In genomic region chr11:32297866-32298531, GRCm38 (mm10) we compare ENCODE assay signal across 38 mouse cellular contexts. TPM values are rescaled to one million over a fixed set of nuclear protein-coding genes. Genes with fewer than 3 reads are reported as not detected.
DNase-seq lines count a peak whose midpoint lies in the region; ATAC-seq lines count a peak whose summit lies in the region.
"Had no signal": no experiment of that assay in that cellular context is flagged by ENCODE, and none has a peak within 500 bp of the region (broad histone marks: within the 10 kb centered on the region; RNA-seq: fewer than 3 reads in every experiment).

No protein-coding gene starts in this region.

- no peak overlapping the region for H3K9ac ChIP-seq in heart, embryonic 13.5 days
- peak overlapping the region; percentile 80 for H3K9ac ChIP-seq in liver, embryonic 13.5 days
- H3K9ac ChIP-seq: embryonic facial prominence, embryonic 12.5 days; forebrain, embryonic 12.5 days; hindbrain, embryonic 14.5 days; lung, embryonic 14.5 days; midbrain, embryonic 15.5 days; neural tube, embryonic 15.5 days had no signal

- no peak for DNase-seq in heart, postnatal 10 days
- no peak for DNase-seq in liver, embryonic 13.5 days
- DNase-seq in lung, postnatal 14 days: no peak
- DNase-seq in kidney, adult 8-10 months: no peak
- no peak for DNase-seq in left cerebral cortex, adult 9 months (ENCODE audit: low spot score in 2 of 2)
- DNase-seq: adrenal gland, adult 2 months; adrenal gland, postnatal 36 days; cerebellum, adult 11 months; cerebellum, adult 9-11 months; embryo, embryonic 11 days; gastrocnemius, postnatal 25 days; heart, adult 11 months; kidney, adult 18-20 months; kidney, postnatal 36 days; left cerebral cortex, postnatal 4 days; lung, embryonic 14.5 days; right cerebral cortex, postnatal 25 days; spleen, adult 18-20 months; thymus, adult 2 months had no signal

- H3K4me2 ChIP-seq in heart, embryonic 13.5 days: peak overlapping the region; percentile 20; the same call in 1 of the 2 replicates
- H3K4me2 ChIP-seq in liver, embryonic 13.5 days: peak overlapping the region; percentile 45
- H3K4me2 ChIP-seq: embryonic facial prominence, embryonic 12.5 days; forebrain, embryonic 12.5 days; hindbrain, embryonic 14.5 days; lung, embryonic 14.5 days; midbrain, embryonic 15.5 days; neural tube, embryonic 15.5 days had no signal

- peak overlapping the region; percentile 29 for H3K4me3 ChIP-seq in heart, embryonic 13.5 days
- peak overlapping the region; percentile 65 for H3K4me3 ChIP-seq in erythroblast, embryonic 14.5 days (replicated peaks)
- peak overlapping the region; percentile 63 for H3K4me3 ChIP-seq in liver, embryonic 13.5 days (replicated peaks)
- H3K4me3 ChIP-seq: embryonic facial prominence, embryonic 12.5 days; forebrain, embryonic 12.5 days; heart, embryonic 10.5 days; layer of hippocampus, adult 2 months; midbrain, embryonic 10.5 days; midbrain, embryonic 15.5 days; neural tube, embryonic 15.5 days had no signal

- H3K27ac ChIP-seq in heart, embryonic 13.5 days (replicated peaks): no peak overlapping the region; the same call in 1 of the 2 replicates
- peak overlapping the region; percentile 97 for H3K27ac ChIP-seq in liver, embryonic 13.5 days
- H3K27ac ChIP-seq: embryonic facial prominence, embryonic 12.5 days; forebrain, embryonic 12.5 days; heart, embryonic 10.5 days; hindbrain, embryonic 14.5 days; layer of hippocampus, adult 2 months; midbrain, embryonic 10.5 days; midbrain, embryonic 15.5 days; neural tube, embryonic 15.5 days had no signal

- peaks cover 48% of the 10 kb centered on the region for H3K27me3 ChIP-seq in heart, embryonic 13.5 days (replicated peaks)
- H3K27me3 ChIP-seq in erythroblast, embryonic 14.5 days (ENCODE audit: control insufficient read depth): peaks cover 14% of the 10 kb centered on the region
- H3K27me3 ChIP-seq in liver, embryonic 13.5 days: peaks cover 30% of the 10 kb centered on the region
- H3K27me3 ChIP-seq: midbrain, embryonic 15.5 days had no signal

- no peak for ATAC-seq in heart, embryonic 13.5 days (ENCODE audit: extremely low read depth, insufficient number of reproducible peaks, low FRiP score, low TSS enrichment)
- ATAC-seq in liver, embryonic 13.5 days (ENCODE audit: low read depth): peak; percentile 55
- ATAC-seq: activated CD4-positive, CD25-positive, alpha-beta regulatory T cell, adult 4 months; midbrain, embryonic 15.5 days had no signal

- no peaks in the 10 kb centered on the region for H3K4me1 ChIP-seq in heart, embryonic 13.5 days
- peaks cover 51% of the 10 kb centered on the region for H3K4me1 ChIP-seq in erythroblast, embryonic 14.5 days (ENCODE audit: control insufficient read depth)
- peaks cover 49% of the 10 kb centered on the region for H3K4me1 ChIP-seq in liver, embryonic 13.5 days (replicated peaks)
- H3K4me1 ChIP-seq: embryonic facial prominence, embryonic 12.5 days; forebrain, embryonic 12.5 days; heart, embryonic 10.5 days; midbrain, embryonic 15.5 days had no signal

- 70% methylated on average over 1 of the region's 1 CpGs for WGBS in heart, embryonic 13.5 days
- 46% methylated on average over 1 of the region's 1 CpGs for WGBS in liver, embryonic 13.5 days (ENCODE audit: insufficient replicate concordance)

- H3K36me3 ChIP-seq in heart, embryonic 13.5 days: no peaks in the 10 kb centered on the region
- H3K36me3 ChIP-seq in erythroblast, embryonic 14.5 days (ENCODE audit: control insufficient read depth): peaks cover 56% of the 10 kb centered on the region
- peaks cover 34% of the 10 kb centered on the region for H3K36me3 ChIP-seq in liver, embryonic 13.5 days
- H3K36me3 ChIP-seq: embryonic facial prominence, embryonic 12.5 days; forebrain, embryonic 12.5 days; heart, embryonic 10.5 days; midbrain, embryonic 10.5 days; midbrain, embryonic 15.5 days; neural tube, embryonic 15.5 days had no signal

- H3K9me3 ChIP-seq in heart, embryonic 13.5 days: no peaks in the 10 kb centered on the region
- no peaks in the 10 kb centered on the region for H3K9me3 ChIP-seq in erythroblast, embryonic 14.5 days (ENCODE audit: control insufficient read depth, low read length)
- no peaks in the 10 kb centered on the region for H3K9me3 ChIP-seq in liver, embryonic 13.5 days (replicated peaks)
- H3K9me3 ChIP-seq: embryonic facial prominence, embryonic 12.5 days; forebrain, embryonic 12.5 days; heart, embryonic 10.5 days; midbrain, embryonic 10.5 days; midbrain, embryonic 15.5 days; neural tube, embryonic 15.5 days had no signal

- intact Hi-C loops in heart, postnatal 10 days (cut with DNase I): no loop called here

RNA-seq across cellular contexts. Expression of gene Hba-a2, which starts 1.7 kb away (rescaled TPM):
- polyA plus RNA-seq in heart, embryonic 13.5 days (2015; fragmentation: Nextera tagmentation; extraction: Ambion mirVana): 42,363 and 67,294 TPM in 2 replicates
- 1,000 to 10,000 TPM; 3,875 to 8,514 TPM for total RNA-seq in heart, postnatal 10 days (2021)
- polyA plus RNA-seq in erythroblast, embryonic 14.5 days (2012): 130,484 and 191,888 TPM in 2 replicates
- 140,141 and 155,581 TPM in 2 replicates for polyA plus RNA-seq in liver, embryonic 13.5 days (2015; fragmentation: Nextera tagmentation; extraction: Ambion mirVana)
- polyA plus RNA-seq: C2C12 had no signal

RNA-seq across cellular contexts. Expression of gene Hbq1a, which starts 1.9 kb away (rescaled TPM):
- 4.6 and 8.0 TPM in 2 replicates for polyA plus RNA-seq in heart, embryonic 13.5 days (2015; fragmentation: Nextera tagmentation; extraction: Ambion mirVana)
- total RNA-seq in heart, postnatal 10 days (2021): not detected
- polyA plus RNA-seq in erythroblast, embryonic 14.5 days (2012): 0.09 and 1.1 TPM in 2 replicates
- polyA plus RNA-seq in liver, embryonic 13.5 days (2015; fragmentation: Nextera tagmentation; extraction: Ambion mirVana): 5.6 and 6.1 TPM in 2 replicates
- total RNA-seq: adrenal gland, adult 2 months; CH12.LX; ES-E14; gastrocnemius, postnatal 25 days; hematopoietic stem cell, adult 5-6 weeks; megakaryocyte progenitor cell, adult 5-6 weeks had no signal
- polyA plus RNA-seq: activated CD4-positive, CD25-positive, alpha-beta regulatory T cell, adult 4 months; adrenal gland, adult 2 months; embryonic facial prominence, embryonic 12.5 days; heart, embryonic 10.5 days; heart, postnatal 0 days; midbrain, embryonic 10.5 days; thymus, adult 2 months had no signal

RNA-seq across cellular contexts. Expression of gene Hbq1b, which starts 11.2 kb away (rescaled TPM):
- polyA plus RNA-seq in heart, embryonic 13.5 days (2015; fragmentation: Nextera tagmentation; extraction: Ambion mirVana): 9.6 and 10.0 TPM in 2 replicates
- total RNA-seq in heart, postnatal 10 days (2021): 1 to 10 TPM in 1 of 2 experiments, not detected in 1; 1.0 TPM
- polyA plus RNA-seq in erythroblast, embryonic 14.5 days (2012): 7.5 and 8.6 TPM in 2 replicates
- polyA plus RNA-seq in liver, embryonic 13.5 days (2015; fragmentation: Nextera tagmentation; extraction: Ambion mirVana): 111 and 141 TPM in 2 replicates
- total RNA-seq: adrenal gland, postnatal 36 days; CH12.LX; gastrocnemius, postnatal 25 days; hematopoietic stem cell, adult 5-6 weeks; megakaryocyte progenitor cell, adult 5-6 weeks had no signal
- polyA plus RNA-seq: activated CD4-positive, CD25-positive, alpha-beta regulatory T cell, adult 4 months; C2C12 had no signal

RNA-seq across cellular contexts. Expression of gene Hba-a1, which starts 14.7 kb away (rescaled TPM):
- polyA plus RNA-seq in heart, embryonic 13.5 days (2015; fragmentation: Nextera tagmentation; extraction: Ambion mirVana): 17,648 and 28,254 TPM in 2 replicates
- 1,000 to 10,000 TPM; 4,155 to 9,193 TPM for total RNA-seq in heart, postnatal 10 days (2021)
- 387,305 and 409,151 TPM in 2 replicates for polyA plus RNA-seq in erythroblast, embryonic 14.5 days (2012)
- polyA plus RNA-seq in liver, embryonic 13.5 days (2015; fragmentation: Nextera tagmentation; extraction: Ambion mirVana): 56,818 and 64,288 TPM in 2 replicates
- total RNA-seq: ES-E14 had no signal

RNA-seq across cellular contexts. Expression of gene Hba-x, which starts 21.8 kb away (rescaled TPM):
- polyA plus RNA-seq in heart, embryonic 13.5 days (2015; fragmentation: Nextera tagmentation; extraction: Ambion mirVana): 2,385 and 4,851 TPM in 2 replicates
- total RNA-seq in heart, postnatal 10 days (2021): not detected
- 158 and 188 TPM in 2 replicates for polyA plus RNA-seq in erythroblast, embryonic 14.5 days (2012)
- polyA plus RNA-seq in liver, embryonic 13.5 days (2015; fragmentation: Nextera tagmentation; extraction: Ambion mirVana): 289 and 430 TPM in 2 replicates
- total RNA-seq: adrenal gland, adult 2 months; adrenal gland, postnatal 36 days; CH12.LX; ES-E14; gastrocnemius, postnatal 25 days; hematopoietic stem cell, adult 5-6 weeks; layer of hippocampus, adult 2 months; layer of hippocampus, postnatal 25 days; left cerebral cortex, adult 8-10 months; left cerebral cortex, postnatal 4 days; megakaryocyte progenitor cell, adult 5-6 weeks had no signal
- polyA plus RNA-seq: activated CD4-positive, CD25-positive, alpha-beta regulatory T cell, adult 4 months; adrenal gland, adult 2 months; C2C12 had no signal

Comparison
In these comparisons a context has a peak if more than half of its experiments do, and no peak if none do; other contexts are left out.
1. RNA of gene Hbq1b, which starts 11.2 kb away (polyA plus RNA-seq): 111 to 141 TPM in liver, embryonic 13.5 days; 9.6 to 10.0 TPM in heart, embryonic 13.5 days and 7.5 to 8.6 TPM in erythroblast, embryonic 14.5 days; every median in the first group is over 10 times any median in the second.
2. Peak in every context shown above with its lines, with median percentiles within 50 percentile points of each other: H3K4me3 ChIP-seq.